Mouse (Mus musculus): ENCODE measurements around the gene Eif3i.

- TF ChIP-seq POLR2A (IDR thresholded peaks at IDR 0.05; ENCODE audit: control insufficient read depth in 1 of 2, insufficient read depth in 1 of 2, low read depth in 1 of 2, low read length in 2 of 2, poor library complexity in 1 of 2), result no peak
- peak; percentile 64 for TF ChIP-seq GATA1 (IDR thresholded peaks at IDR 0.05; ENCODE audit: low read depth, low read length)
- TF ChIP-seq CTCF (IDR thresholded peaks at IDR 0.05 in 2 of 3, conservative IDR thresholded peaks at IDR 0.05 in 1 of 3; ENCODE audit: control insufficient read depth in 1 of 3, insufficient read depth in 1 of 3, low read depth in 2 of 3, low read length in 3 of 3, poor library complexity in 1 of 3, severe bottlenecking in 1 of 3), result no peak
- no peak for TF ChIP-seq ELF1 (IDR thresholded peaks at IDR 0.05; ENCODE audit: low read depth, low read length)
- no peak for TF ChIP-seq ZNF384 (IDR thresholded peaks at IDR 0.05; ENCODE audit: low read depth, low read length)
Measured at GRCm38 (mm10) chr4:129561184-129561583, 39.3 kb downstream of the Eif3i start.
